Mouse (Mus musculus): ENCODE measurements around the gene Snw1. TPM values are rescaled to one million over a fixed set of nuclear protein-coding genes. Genes with fewer than 3 reads are reported as not detected.
A peak's percentile ranks its signal among the peaks of the same experiment; 100 is the strongest.

The Snw1 gene
- polyA plus RNA-seq, 1 experiment from 2014 or later = 102 TPM

DNA sequence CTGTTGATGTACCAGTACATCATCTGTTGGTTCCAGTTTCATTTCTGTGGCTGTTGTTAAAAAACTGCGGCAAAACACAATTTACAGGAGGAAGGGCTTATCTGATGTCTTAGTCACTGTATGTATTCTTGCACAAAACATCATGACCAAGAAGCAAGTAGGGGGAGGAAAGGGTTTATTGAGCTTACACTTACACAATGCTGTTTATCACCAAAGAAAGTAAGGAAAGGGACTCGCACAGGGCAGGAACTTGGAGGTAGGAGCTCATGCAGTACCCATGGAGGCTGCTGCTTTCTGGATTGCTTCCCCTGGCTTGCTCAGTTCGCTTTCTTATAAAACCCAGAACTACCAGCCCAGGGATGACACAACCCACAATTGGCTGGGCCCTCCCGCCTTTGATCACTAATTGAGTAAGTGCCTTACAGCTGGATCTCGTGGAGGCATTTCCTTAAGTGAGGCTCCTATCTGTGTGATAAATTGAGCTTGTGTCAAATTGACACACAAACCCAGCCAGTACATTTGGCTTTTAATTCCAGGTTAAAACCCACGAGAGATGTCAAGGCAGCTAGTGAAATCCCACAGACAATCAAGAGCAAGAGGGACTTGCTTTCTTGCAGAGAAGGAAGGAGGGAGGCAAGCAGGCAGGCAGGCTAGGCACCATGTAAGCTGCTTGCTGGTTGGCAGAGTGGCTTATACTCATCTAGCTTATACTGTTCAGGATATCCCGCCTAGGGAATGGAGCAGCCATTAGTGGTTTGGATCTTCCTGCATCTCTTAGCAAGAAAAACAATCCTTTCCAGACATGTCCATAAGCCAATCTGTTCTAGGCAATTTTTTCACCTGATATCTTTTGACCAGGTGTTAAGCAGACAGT lies 1.6 kb downstream of the Snw1 start:
- no peak for ATAC-seq (ENCODE audit: low read depth)

DNA sequence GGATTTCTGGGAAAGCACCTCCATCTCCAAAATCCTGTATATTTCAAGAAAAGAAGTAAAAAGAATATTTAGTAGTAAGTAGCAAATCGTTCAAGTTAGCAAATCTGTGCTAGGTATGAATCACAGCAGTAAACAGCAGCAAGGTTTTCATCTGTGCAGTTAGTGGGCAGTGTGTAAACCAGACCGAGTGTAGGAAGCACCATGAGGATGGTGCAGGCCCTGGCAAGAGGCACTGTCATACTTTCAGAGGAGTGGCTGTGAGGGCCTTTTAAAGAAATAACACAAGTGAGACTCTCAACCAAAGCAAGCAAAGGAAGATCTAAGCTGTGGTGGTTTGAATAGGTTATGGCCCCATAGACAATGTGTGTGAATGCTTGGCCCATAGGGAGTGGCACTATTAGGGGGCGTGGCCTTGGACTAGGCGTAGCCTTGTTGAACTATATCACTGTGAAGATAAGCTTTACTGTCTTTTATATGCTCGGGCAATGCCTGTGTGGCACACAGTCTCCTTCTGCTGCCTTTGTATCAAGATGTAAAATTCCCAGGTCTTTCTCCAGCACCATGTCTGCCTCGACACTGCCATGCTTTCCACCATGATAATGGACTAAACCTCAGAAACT lies 7.3 kb downstream of the Snw1 start:
- Histone ChIP-seq H3K27me3 (replicated peaks; ENCODE audit: control insufficient read depth, insufficient read depth, low read length) (no peaks in the 10 kb centered on the region), H3K4me2 (ENCODE audit: low read depth, low read length) (no peak overlapping the region), H3K27ac (replicated peaks; ENCODE audit: low read depth, low read length) (no peak overlapping the region), H3K9ac (ENCODE audit: low read depth, low read length) (no peak overlapping the region), H3K4me3 (ENCODE audit: low read depth, low read length) (no peak overlapping the region), H3K36me3 (ENCODE audit: control insufficient read depth, insufficient read depth, low read length) (peaks cover 83% of the 10 kb centered on the region), H3K9me3 (ENCODE audit: control insufficient read depth, low read length) (no peaks in the 10 kb centered on the region), H3K4me1 (ENCODE audit: control insufficient read depth, insufficient read depth, low read length) (no peaks in the 10 kb centered on the region)
- ATAC-seq (ENCODE audit: low read depth) (no peak), DNase-seq (ENCODE audit: low spot score) (no peak)
- WGBS = 94% methylated on average over 6 of the region's 6 CpGs

More for the DNA sequence above, 1.6 kb downstream of the Snw1 start:
- peaks cover 9% of the 10 kb centered on the region; the same call in 1 of the 2 replicates for H3K4me1 ChIP-seq (ENCODE audit: control insufficient read depth, insufficient read depth, low read length)
- H3K27ac ChIP-seq (replicated peaks; ENCODE audit: low read depth, low read length) = no peak overlapping the region
- H3K4me2 ChIP-seq (ENCODE audit: low read depth, low read length) = peak overlapping the region; percentile 65
- 51% methylated on average over 7 of the region's 7 CpGs for WGBS
- H3K36me3 ChIP-seq (ENCODE audit: control insufficient read depth, insufficient read depth, low read length) = peaks cover 28% of the 10 kb centered on the region
- H3K9ac ChIP-seq (ENCODE audit: low read depth, low read length) = peak overlapping the region; percentile 94
- H3K27me3 ChIP-seq (replicated peaks; ENCODE audit: control insufficient read depth, insufficient read depth, low read length) = no peaks in the 10 kb centered on the region
- no peaks in the 10 kb centered on the region for H3K9me3 ChIP-seq (ENCODE audit: control insufficient read depth, low read length)
- DNase-seq (ENCODE audit: low spot score) = no peak
- H3K4me3 ChIP-seq (ENCODE audit: low read depth, low read length) = peak overlapping the region; percentile 82

DNA sequence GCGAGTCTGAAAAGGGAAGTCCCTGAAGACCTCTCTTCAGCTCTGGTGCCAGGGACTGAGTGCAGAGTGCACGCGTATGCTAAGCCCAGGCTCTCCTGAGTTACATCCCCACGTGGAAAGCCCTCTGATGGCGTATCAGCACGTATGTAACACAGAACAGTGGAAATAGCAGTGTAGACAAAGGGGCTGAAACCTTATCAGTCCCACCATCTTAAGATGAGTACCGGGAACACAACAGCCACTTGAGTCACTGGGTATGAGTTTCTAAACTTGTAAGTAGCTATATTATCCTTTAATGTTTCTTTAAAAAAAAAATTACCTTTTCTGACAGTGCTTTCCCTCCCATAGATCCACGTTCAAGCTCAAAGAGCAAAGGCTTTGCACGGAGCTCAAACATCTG lies 22.6 kb downstream of the Snw1 start:
- 88% methylated on average over 9 of the region's 9 CpGs for WGBS
- Histone ChIP-seq H3K36me3 (ENCODE audit: control insufficient read depth, insufficient read depth, low read length) (peaks cover 81% of the 10 kb centered on the region), H3K9ac (ENCODE audit: low read depth, low read length) (no peak overlapping the region), H3K4me3 (ENCODE audit: low read depth, low read length) (no peak overlapping the region), H3K27me3 (replicated peaks; ENCODE audit: control insufficient read depth, insufficient read depth, low read length) (no peaks in the 10 kb centered on the region), H3K4me2 (ENCODE audit: low read depth, low read length) (no peak overlapping the region), H3K4me1 (ENCODE audit: control insufficient read depth, insufficient read depth, low read length) (no peaks in the 10 kb centered on the region), H3K27ac (replicated peaks; ENCODE audit: low read depth, low read length) (no peak overlapping the region), H3K9me3 (ENCODE audit: control insufficient read depth, low read length) (no peaks in the 10 kb centered on the region)
- ATAC-seq (ENCODE audit: low read depth) (no peak), DNase-seq (ENCODE audit: low spot score) (no peak)

DNA sequence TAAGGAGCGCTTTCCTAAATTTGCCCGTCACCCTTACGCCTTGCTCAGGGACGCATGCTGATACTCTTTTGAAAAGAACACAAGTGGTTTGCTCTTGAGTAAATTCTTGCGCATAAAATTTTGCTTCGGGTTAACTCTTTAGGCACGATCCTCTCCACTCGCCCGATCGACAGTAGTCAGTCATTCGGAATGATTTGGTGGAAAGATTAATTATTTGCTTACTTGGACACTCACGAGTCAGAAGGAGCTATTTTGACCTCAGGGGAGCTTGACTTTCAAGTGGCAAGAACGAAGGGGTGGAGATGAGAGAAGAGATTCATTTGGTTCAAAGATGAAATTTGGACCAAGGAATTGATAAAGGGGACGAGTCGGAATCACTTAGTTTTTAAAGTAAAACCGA lies 27.9 kb downstream of the Snw1 start:
- ATAC-seq (ENCODE audit: low read depth) (0 out of 2 replicates have a peak, but pooled peaks have one; percentile 1), DNase-seq (ENCODE audit: low spot score) (no peak)
- Histone ChIP-seq H3K4me3 (ENCODE audit: low read depth, low read length) (peak overlapping the region; percentile 100), H3K27me3 (replicated peaks; ENCODE audit: control insufficient read depth, insufficient read depth, low read length) (no peaks in the 10 kb centered on the region), H3K4me1 (ENCODE audit: control insufficient read depth, insufficient read depth, low read length) (0 out of 2 replicates have a peak, but pooled peaks cover 5% of the 10 kb centered on the region), H3K36me3 (ENCODE audit: control insufficient read depth, insufficient read depth, low read length) (peaks cover 52% of the 10 kb centered on the region), H3K27ac (replicated peaks; ENCODE audit: low read depth, low read length) (peak overlapping the region; percentile 87; the same call in 1 of the 2 replicates), H3K9ac (ENCODE audit: low read depth, low read length) (peak overlapping the region; percentile 95), H3K9me3 (ENCODE audit: control insufficient read depth, low read length) (no peaks in the 10 kb centered on the region), H3K4me2 (ENCODE audit: low read depth, low read length) (peak overlapping the region; percentile 85)
- 3% methylated on average over 16 of the region's 16 CpGs for WGBS

DNA sequence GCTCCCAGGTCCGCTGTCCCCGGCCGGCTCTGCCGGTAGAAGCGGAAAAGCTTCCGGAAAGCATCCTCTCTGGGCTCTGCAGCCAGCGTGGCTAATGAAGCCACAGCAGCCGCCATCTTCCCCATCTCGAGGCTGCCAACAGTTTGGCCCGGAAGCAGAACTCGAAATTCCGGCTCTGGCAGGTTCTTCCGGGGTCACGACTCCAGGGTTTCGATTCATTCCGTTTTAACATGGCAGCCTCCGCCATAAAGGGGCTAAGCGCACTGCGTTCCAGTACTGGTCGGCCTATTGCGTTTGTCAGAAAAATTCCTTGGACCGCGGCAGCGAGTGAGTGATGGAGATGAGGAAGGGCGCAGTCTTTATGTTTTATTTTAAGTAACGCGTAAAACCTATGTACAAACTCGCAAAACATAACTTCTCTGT lies 28.4 kb downstream of the Snw1 start, which contains the start of the genes Slirp and Alkbh1:
Gene Slirp (plus strand): TSS at position 197 of the 423 bp plus-strand sequence.
Gene Alkbh1 (minus strand): TSS at position 318 of the 423 bp plus-strand sequence.
- Histone ChIP-seq H3K9me3 (ENCODE audit: control insufficient read depth, low read length) (no peaks in the 10 kb centered on the region), H3K4me3 (ENCODE audit: low read depth, low read length) (peak within 1 kb of the TSS; percentile 100), H3K27me3 (replicated peaks; ENCODE audit: control insufficient read depth, insufficient read depth, low read length) (no peaks in the 10 kb centered on the region), H3K4me1 (ENCODE audit: control insufficient read depth, insufficient read depth, low read length) (0 out of 2 replicates have a peak, but pooled peaks cover 5% of the 10 kb centered on the region), H3K4me2 (ENCODE audit: low read depth, low read length) (peak within 1 kb of the TSS; percentile 85), H3K9ac (ENCODE audit: low read depth, low read length) (peak within 1 kb of the TSS; percentile 95), H3K36me3 (ENCODE audit: control insufficient read depth, insufficient read depth, low read length) (peaks cover 52% of the 10 kb centered on the region), H3K27ac (replicated peaks; ENCODE audit: low read depth, low read length) (peak within 1 kb of the TSS; percentile 87)
- peak; percentile 97 for DNase-seq (ENCODE audit: low spot score)
- under 1% methylated on average over 28 of the region's 28 CpGs for WGBS
- ATAC-seq (ENCODE audit: low read depth) = peak; percentile 95

DNA sequence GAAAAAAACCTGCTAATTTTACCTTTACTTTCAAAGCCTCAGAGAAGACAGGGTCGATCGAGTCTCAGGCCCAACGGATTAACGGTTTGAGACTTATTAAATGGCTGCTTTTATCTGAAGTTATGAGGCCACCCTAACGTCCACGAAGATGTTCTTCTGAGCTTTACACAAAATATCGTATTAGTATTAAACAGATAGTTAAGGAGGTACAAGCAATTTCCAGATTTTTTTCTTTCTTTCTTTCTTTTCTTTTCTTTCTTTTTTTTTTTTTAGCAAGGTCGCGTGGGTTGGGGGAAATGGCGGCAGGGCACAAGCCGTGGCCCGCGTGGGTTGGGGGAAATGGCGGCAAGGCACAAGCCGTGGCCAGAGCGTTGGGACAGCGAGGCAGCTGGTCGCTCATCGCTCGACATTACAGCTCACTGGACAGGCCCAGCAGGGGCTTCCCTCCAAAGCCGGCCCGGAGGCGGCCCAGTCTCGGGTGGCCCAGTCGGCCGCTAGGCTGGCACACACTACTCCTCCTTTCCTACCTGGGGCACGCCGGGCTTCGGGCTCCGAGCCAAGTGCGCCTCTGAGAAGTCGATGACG lies 28.9 kb downstream of the Snw1 start:
- Histone ChIP-seq H3K9ac (ENCODE audit: low read depth, low read length) (peak overlapping the region; percentile 95), H3K27me3 (replicated peaks; ENCODE audit: control insufficient read depth, insufficient read depth, low read length) (no peaks in the 10 kb centered on the region), H3K27ac (replicated peaks; ENCODE audit: low read depth, low read length) (peak overlapping the region; percentile 87), H3K4me2 (ENCODE audit: low read depth, low read length) (peak overlapping the region; percentile 85), H3K4me1 (ENCODE audit: control insufficient read depth, insufficient read depth, low read length) (0 out of 2 replicates have a peak, but pooled peaks cover 5% of the 10 kb centered on the region), H3K4me3 (ENCODE audit: low read depth, low read length) (peak overlapping the region; percentile 100), H3K9me3 (ENCODE audit: control insufficient read depth, low read length) (no peaks in the 10 kb centered on the region), H3K36me3 (ENCODE audit: control insufficient read depth, insufficient read depth, low read length) (peaks cover 52% of the 10 kb centered on the region)
- ATAC-seq (ENCODE audit: low read depth) = peak; percentile 79
- DNase-seq (ENCODE audit: low spot score) = peak; percentile 19
- WGBS = under 1% methylated on average over 29 of the region's 33 CpGs

DNA sequence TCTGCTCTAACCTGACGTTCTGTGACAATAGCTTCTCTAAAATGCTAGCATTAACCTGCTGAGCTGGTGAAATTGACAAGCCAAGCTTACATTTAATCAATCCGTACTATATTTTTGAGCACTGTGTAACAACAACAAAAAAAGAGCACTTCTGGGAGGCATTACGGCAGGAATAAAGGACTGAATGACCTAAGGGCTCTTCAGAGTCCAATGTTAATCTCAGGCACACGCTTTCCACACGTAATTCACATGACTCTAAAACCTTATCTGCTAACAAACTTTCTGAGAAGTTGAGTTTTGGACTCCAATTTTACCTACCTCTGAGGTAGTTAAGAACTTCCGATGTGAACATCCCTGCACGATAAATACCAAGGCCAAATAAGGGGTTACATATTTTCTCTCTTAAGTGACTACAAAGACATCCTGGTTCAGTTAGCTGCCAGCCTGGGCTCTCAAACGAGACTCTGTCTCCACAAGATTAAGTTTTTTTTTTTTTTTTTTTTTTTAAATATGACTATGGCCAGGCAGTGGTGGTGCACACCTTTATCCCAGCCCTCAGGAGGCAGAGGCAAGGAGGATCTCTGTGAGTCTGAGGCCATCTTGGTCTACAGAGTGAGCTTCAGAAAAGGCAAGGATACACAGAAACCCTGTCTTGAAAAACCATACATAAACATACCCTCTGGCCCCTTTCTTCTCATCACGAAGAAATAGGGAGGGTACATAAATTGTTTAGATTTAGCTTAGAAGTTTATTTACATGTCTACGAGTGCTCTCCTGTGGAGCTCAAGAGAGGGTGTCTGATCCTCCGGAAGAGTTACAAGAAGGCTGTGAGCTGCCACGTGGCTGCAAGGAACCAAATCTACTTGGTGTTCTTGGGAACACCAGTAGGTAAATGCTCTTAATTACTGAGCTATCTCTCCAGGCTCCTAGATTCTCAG lies 29.6 kb downstream of the Snw1 start:
- H3K9ac ChIP-seq (ENCODE audit: low read depth, low read length) = peak overlapping the region; percentile 95
- ATAC-seq (ENCODE audit: low read depth) = no peak
- DNase-seq (ENCODE audit: low spot score) = peak; percentile 30
- peak overlapping the region; percentile 87 for H3K27ac ChIP-seq (replicated peaks; ENCODE audit: low read depth, low read length)
- peak overlapping the region; percentile 100 for H3K4me3 ChIP-seq (ENCODE audit: low read depth, low read length)
- H3K4me2 ChIP-seq (ENCODE audit: low read depth, low read length) = peak overlapping the region; percentile 85
- no peaks in the 10 kb centered on the region for H3K9me3 ChIP-seq (ENCODE audit: control insufficient read depth, low read length)
- 21% methylated on average over 12 of the region's 12 CpGs for WGBS
- no peaks in the 10 kb centered on the region for H3K27me3 ChIP-seq (replicated peaks; ENCODE audit: control insufficient read depth, insufficient read depth, low read length)
- 0 out of 2 replicates have a peak, but pooled peaks cover 5% of the 10 kb centered on the region for H3K4me1 ChIP-seq (ENCODE audit: control insufficient read depth, insufficient read depth, low read length)
- peaks cover 52% of the 10 kb centered on the region for H3K36me3 ChIP-seq (ENCODE audit: control insufficient read depth, insufficient read depth, low read length)
